Mouse (Mus musculus) midbrain, embryonic 15.5 days (tissue): ENCODE data around the gene Npr1. TPM values are rescaled to one million over a fixed set of nuclear protein-coding genes. Genes with fewer than 3 reads are reported as not detected.

Experiments used
- ATAC-seq: fragments of 200-750 bp; cut with Nextera tagmentation; replicated peaks from 2 replicates; pipeline ENCODE4 v1.8.0; 2017; ENCODE audit warnings: moderate TSS enrichment
- H3K27ac ChIP-seq: fragments of 300-500 bp; sonication (generic); 2 replicates; pipeline ENCODE4 v1.5.1; 2015; ENCODE audit warnings: mild to moderate bottlenecking, inconsistent platforms
- H3K27me3 ChIP-seq: fragments of 300-500 bp; sonication (generic); replicated peaks from 2 replicates; pipeline ENCODE4 v1.6.1; 2015; ENCODE audit warnings: inconsistent platforms
- H3K36me3 ChIP-seq: fragments of 300-500 bp; sonication (generic); replicated peaks from 2 replicates; pipeline ENCODE4 v1.6.1; 2015; ENCODE audit warnings: inconsistent platforms
- H3K4me1 ChIP-seq: fragments of 300-500 bp; sonication (generic); 2 replicates; pipeline ENCODE4 v1.6.1; 2015; ENCODE audit warnings: inconsistent platforms
- H3K4me2 ChIP-seq: fragments of 300-500 bp; sonication (generic); 2 replicates; pipeline ENCODE4 v1.6.1; 2015; ENCODE audit warnings: inconsistent platforms, mild to moderate bottlenecking, moderate library complexity
- H3K4me3 ChIP-seq: fragments of 300-500 bp; sonication (generic); 2 replicates; pipeline ENCODE4 v1.5.1; 2015; ENCODE audit warnings: mild to moderate bottlenecking, inconsistent platforms
- H3K9ac ChIP-seq: fragments of 300-500 bp; sonication (generic); 2 replicates; pipeline ENCODE4 v1.6.1; 2015; ENCODE audit warnings: mild to moderate bottlenecking, inconsistent platforms
- H3K9me3 ChIP-seq: fragments of 300-500 bp; sonication (generic); 2 replicates; pipeline ENCODE4 v1.6.1; 2016; ENCODE audit warnings: inconsistent platforms
- WGBS: fragments of 180-500 bp; shearing (Covaris S2); methylation state at CpG from one replicate; pipeline ENCODE4 v1.1.7; 2015; ENCODE audit warnings: mixed read lengths; 5-methylcytosine and 5-hydroxymethylcytosine counted together
- polyA plus RNA-seq: library from polyadenylated mRNA; unstranded; fragments of >200 nt; fragmentation: Nextera tagmentation; extraction: Ambion mirVana; gene quantifications from 2 replicates; pipeline ENCODE4 v1.2.1, GENCODE M21; 2015

Npr1 gene
- polyA plus RNA-seq, 1 experiment from 2014 or later = 2.7 TPM

GRCm38 (mm10) chr3:90447123-90447494 lies 18.6 kb downstream of the Npr1 start:
- H3K27me3 ChIP-seq = no peaks in the 10 kb centered on the region
- H3K4me3 ChIP-seq = peak overlapping the region; percentile 28
- H3K4me1 ChIP-seq = peaks cover 16% of the 10 kb centered on the region
- ATAC-seq = peak; percentile 46
- WGBS = 33% methylated on average over 7 of the region's 7 CpGs
- peak overlapping the region; percentile 81 for H3K27ac ChIP-seq
- no peaks in the 10 kb centered on the region for H3K9me3 ChIP-seq
- no peaks in the 10 kb centered on the region for H3K36me3 ChIP-seq
- no peak overlapping the region for H3K9ac ChIP-seq
- H3K4me2 ChIP-seq = peak overlapping the region; percentile 49

DNA sequence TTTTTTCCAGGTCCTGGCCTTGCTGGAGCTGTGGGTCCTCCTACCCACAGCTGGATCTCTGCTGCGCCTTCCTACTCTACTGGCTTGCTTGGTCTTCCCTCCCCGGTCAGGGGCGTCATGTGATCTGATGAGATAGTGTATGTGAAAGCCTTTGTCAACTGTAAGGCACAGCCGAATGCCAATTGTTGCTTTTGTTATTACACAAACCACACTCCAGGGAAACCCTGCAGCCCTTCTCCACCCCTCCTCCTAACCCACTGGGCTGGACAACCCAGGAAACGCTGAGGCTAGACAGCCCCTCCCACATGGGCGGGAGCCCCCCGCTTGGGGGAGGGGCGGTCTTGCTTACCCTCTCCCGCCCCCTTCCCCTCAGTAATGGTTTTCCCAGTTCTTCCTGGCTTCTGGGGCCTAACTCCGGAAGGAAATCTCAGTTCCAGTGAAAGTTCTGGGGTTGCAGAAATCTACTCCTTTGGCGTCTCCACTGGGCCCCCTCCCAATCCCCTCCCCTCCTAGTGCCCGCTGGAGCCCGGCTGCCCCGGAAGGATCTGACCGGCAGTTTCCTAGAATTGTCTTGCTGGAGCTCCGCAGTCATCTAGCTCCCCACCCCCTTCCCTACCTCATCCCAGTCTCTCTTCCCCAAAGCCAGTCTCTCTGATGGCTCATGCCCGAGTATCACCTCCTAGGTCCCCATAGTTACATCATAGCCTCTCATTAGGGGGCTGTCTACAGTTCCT lies 19.1 kb downstream of the Npr1 start:
- under 1% methylated on average over 17 of the region's 17 CpGs for WGBS
- H3K27me3 ChIP-seq = no peaks in the 10 kb centered on the region
- peak overlapping the region; percentile 31; the same call in 1 of the 2 replicates for H3K9ac ChIP-seq
- H3K4me3 ChIP-seq = peak overlapping the region; percentile 28
- peak; percentile 93 for ATAC-seq
- no peaks in the 10 kb centered on the region for H3K9me3 ChIP-seq
- peaks cover 16% of the 10 kb centered on the region for H3K4me1 ChIP-seq
- H3K27ac ChIP-seq = peak overlapping the region; percentile 81
- H3K4me2 ChIP-seq = peak overlapping the region; percentile 49
- H3K36me3 ChIP-seq = no peaks in the 10 kb centered on the region

GRCm38 (mm10) chr3:90445417-90446200 lies 20.1 kb downstream of the Npr1 start:
- 67% methylated on average over 11 of the region's 11 CpGs for WGBS
- Histone ChIP-seq H3K27ac (peak overlapping the region; percentile 81), H3K9me3 (no peaks in the 10 kb centered on the region), H3K27me3 (no peaks in the 10 kb centered on the region), H3K4me3 (no peak overlapping the region), H3K9ac (no peak overlapping the region), H3K4me2 (peak overlapping the region; percentile 49), H3K36me3 (no peaks in the 10 kb centered on the region), H3K4me1 (peaks cover 16% of the 10 kb centered on the region)
- no peak for ATAC-seq

GRCm38 (mm10) chr3:90443977-90444376 lies 21.7 kb downstream of the Npr1 start:
- Histone ChIP-seq H3K9me3 (no peaks in the 10 kb centered on the region), H3K4me3 (no peak overlapping the region), H3K27me3 (no peaks in the 10 kb centered on the region), H3K27ac (no peak overlapping the region), H3K4me1 (peaks cover 16% of the 10 kb centered on the region), H3K36me3 (no peaks in the 10 kb centered on the region), H3K4me2 (no peak overlapping the region), H3K9ac (no peak overlapping the region)
- 90% methylated on average over 3 of the region's 3 CpGs for WGBS
- no peak for ATAC-seq

- ATAC-seq = no peak
- Histone ChIP-seq H3K4me1 (peaks cover 3% of the 10 kb centered on the region; the same call in 1 of the 2 replicates), H3K9me3 (no peaks in the 10 kb centered on the region), H3K9ac (no peak overlapping the region), H3K27me3 (no peaks in the 10 kb centered on the region), H3K36me3 (no peaks in the 10 kb centered on the region), H3K27ac (no peak overlapping the region), H3K4me2 (no peak overlapping the region), H3K4me3 (no peak overlapping the region)
- 87% methylated on average over 2 of the region's 2 CpGs for WGBS
These were observed 24.9 kb downstream of the Npr1 start for GRCm38 (mm10) chr3:90440756-90441155.

DNA sequence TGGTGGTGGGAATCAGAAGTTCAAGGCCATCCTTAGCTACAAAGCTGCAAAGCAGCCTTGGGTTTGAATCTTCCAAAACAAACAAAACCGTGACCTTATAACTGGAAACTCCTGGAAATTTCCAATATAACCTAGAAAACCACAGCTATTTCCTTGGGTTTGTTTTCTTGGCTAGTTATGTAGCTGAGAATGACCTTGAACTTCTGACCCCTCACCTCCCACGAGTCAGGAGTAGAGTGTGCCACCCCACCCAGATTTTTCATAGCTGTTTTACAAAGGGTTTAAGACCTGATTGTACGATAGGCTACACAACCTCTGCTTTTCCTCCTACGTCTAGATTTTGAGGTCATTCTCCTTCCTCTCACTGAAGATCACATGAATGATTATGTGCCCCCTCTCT lies 28.5 kb downstream of the Npr1 start:
- Histone ChIP-seq H3K27me3 (no peaks in the 10 kb centered on the region), H3K4me1 (peaks cover 13% of the 10 kb centered on the region), H3K4me3 (no peak overlapping the region), H3K9me3 (no peaks in the 10 kb centered on the region), H3K9ac (no peak overlapping the region), H3K27ac (no peak overlapping the region), H3K4me2 (no peak overlapping the region), H3K36me3 (no peaks in the 10 kb centered on the region)
- ATAC-seq = no peak
- 81% methylated on average over 4 of the region's 4 CpGs for WGBS

DNA sequence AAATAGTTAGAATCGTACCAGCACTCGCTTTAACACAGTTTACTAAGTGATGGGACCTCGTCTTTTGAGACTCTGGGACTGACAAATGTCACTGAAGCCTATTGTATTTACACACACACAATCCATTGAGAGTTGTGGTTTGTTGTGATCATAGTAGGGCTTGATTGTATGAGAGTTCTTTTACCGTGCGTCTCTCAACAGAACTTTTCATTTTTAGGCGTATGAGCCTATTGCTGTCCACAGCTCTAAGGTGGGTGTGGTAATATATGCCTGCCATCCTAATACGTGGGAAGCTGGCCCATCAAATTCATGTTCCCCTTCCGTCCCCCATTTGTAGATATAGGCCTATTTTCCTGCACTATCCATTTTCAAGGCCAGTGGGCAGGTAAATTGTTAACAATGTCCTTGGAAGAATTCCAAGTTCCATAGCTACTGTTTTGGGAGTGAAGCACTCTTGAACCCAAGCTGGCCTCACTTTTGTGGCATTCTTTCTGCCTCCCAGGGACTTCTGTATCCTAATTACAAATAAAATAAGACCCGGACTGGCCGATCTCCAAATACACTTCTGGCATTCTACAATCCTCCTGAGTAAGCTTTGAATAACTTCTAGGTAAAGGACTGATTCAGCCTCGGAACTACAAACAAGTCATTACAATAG lies 31.5 kb downstream of the Npr1 start:
- Histone ChIP-seq H3K4me1 (peaks cover 34% of the 10 kb centered on the region), H3K9ac (peak overlapping the region; percentile 32), H3K27me3 (no peaks in the 10 kb centered on the region), H3K9me3 (no peaks in the 10 kb centered on the region), H3K27ac (peak overlapping the region; percentile 75), H3K36me3 (no peaks in the 10 kb centered on the region), H3K4me2 (peak overlapping the region; percentile 65), H3K4me3 (peak overlapping the region; percentile 82)
- no peak for ATAC-seq
- 51% methylated on average over 11 of the region's 11 CpGs for WGBS

GRCm38 (mm10) chr3:90433381-90434020 lies 32.2 kb downstream of the Npr1 start, which contains the start of gene Ints3:
TSS of gene Ints3 (minus strand) at chr3:90433622.
- H3K27me3 ChIP-seq = no peaks in the 10 kb centered on the region
- peak within 1 kb of the TSS; percentile 83 for H3K9ac ChIP-seq
- H3K4me1 ChIP-seq = peaks cover 34% of the 10 kb centered on the region
- 1% methylated on average over 52 of the region's 52 CpGs for WGBS
- no peaks in the 10 kb centered on the region for H3K9me3 ChIP-seq
- peak within 1 kb of the TSS; percentile 82 for H3K4me3 ChIP-seq
- H3K4me2 ChIP-seq = peak within 1 kb of the TSS; percentile 99
- H3K36me3 ChIP-seq = no peaks in the 10 kb centered on the region
- ATAC-seq = peak; percentile 99
- peak within 1 kb of the TSS; percentile 92 for H3K27ac ChIP-seq

- Histone ChIP-seq H3K4me3 (peak overlapping the region; percentile 82), H3K4me2 (peak overlapping the region; percentile 99), H3K27ac (peak overlapping the region; percentile 92), H3K36me3 (no peaks in the 10 kb centered on the region), H3K9ac (peak overlapping the region; percentile 83), H3K4me1 (peaks cover 34% of the 10 kb centered on the region), H3K9me3 (no peaks in the 10 kb centered on the region), H3K27me3 (no peaks in the 10 kb centered on the region)
- WGBS = 0% methylated on average over 12 of the region's 12 CpGs
- ATAC-seq = peak; percentile 60
These were observed 32.9 kb downstream of the Npr1 start for GRCm38 (mm10) chr3:90432811-90433219.

DNA sequence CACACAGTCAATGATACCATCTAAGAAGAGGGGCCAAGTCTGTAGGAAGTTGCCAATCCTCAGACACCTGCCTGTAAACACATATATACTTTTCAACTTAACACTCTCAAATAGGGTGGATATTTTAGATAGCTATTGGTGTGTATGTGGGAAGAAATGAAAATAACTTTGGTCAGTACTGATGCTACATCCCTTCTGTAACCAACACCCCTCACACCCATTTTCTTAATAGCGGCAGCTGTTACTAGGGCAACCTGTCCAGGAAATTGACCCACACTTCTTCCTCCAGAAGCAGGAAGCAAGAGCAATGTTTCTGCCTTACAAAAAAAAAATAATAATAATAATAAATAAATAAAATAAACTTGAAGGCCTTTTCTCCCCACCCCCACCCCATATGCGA lies 33.3 kb downstream of the Npr1 start:
- no peak for ATAC-seq
- 24% methylated on average over 2 of the region's 2 CpGs for WGBS
- Histone ChIP-seq H3K27me3 (no peaks in the 10 kb centered on the region), H3K9me3 (no peaks in the 10 kb centered on the region), H3K4me1 (peaks cover 34% of the 10 kb centered on the region), H3K27ac (no peak overlapping the region), H3K4me2 (peak overlapping the region; percentile 99), H3K9ac (peak overlapping the region; percentile 83), H3K4me3 (peak overlapping the region; percentile 82), H3K36me3 (no peaks in the 10 kb centered on the region)

DNA sequence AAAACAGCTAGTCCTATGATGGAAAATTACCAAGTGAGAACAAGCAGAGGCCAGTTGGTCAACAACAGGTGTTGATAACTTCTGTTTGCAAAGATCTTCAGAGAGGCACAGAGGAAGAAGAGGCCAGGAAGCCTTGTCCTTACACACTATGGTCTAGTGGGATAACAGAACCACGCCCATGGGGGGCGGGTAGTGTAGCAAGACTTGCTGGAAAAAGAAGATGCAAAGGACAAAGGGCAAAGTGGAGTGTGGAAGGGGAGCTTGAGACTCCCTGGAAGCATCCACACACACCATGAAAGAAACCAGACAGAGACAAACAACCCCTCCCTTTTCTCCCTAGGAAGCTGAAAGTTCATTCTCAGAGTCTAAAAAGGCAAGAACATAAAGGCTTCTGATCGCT lies 36.1 kb downstream of the Npr1 start:
- no peak overlapping the region for H3K27ac ChIP-seq
- no peaks in the 10 kb centered on the region for H3K9me3 ChIP-seq
- H3K4me1 ChIP-seq = peaks cover 34% of the 10 kb centered on the region
- 0 out of 2 replicates have a peak, but pooled peaks cover 10% of the 10 kb centered on the region for H3K36me3 ChIP-seq
- no peak overlapping the region for H3K9ac ChIP-seq
- 89% methylated on average over 3 of the region's 3 CpGs for WGBS
- H3K4me2 ChIP-seq = no peak overlapping the region
- H3K27me3 ChIP-seq = no peaks in the 10 kb centered on the region
- no peak overlapping the region for H3K4me3 ChIP-seq
- no peak for ATAC-seq

DNA sequence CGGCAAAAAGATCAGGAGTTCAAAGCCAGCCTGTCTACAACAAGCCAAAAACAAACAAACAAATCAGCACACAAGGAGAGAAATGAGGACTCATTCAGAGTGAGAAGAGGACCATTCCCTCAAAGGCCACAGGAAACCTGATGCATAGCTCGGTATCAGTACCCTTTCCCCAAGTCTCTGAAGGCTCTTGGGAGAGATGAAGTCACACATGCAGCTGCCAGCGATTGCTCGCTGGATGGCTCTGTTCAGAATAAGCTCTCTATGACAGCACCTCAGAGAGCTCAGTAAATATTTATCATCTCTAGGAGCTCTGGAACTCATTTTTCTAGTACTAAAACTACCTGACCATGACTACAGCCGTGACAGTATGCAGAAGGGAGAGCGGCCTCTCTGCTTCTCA lies 37.5 kb downstream of the Npr1 start:
- Histone ChIP-seq H3K4me3 (no peak overlapping the region), H3K27ac (no peak overlapping the region), H3K9ac (no peak overlapping the region), H3K4me1 (peaks cover 28% of the 10 kb centered on the region), H3K36me3 (peaks cover 20% of the 10 kb centered on the region; the same call in 1 of the 2 replicates), H3K27me3 (no peaks in the 10 kb centered on the region), H3K9me3 (no peaks in the 10 kb centered on the region), H3K4me2 (no peak overlapping the region)
- no peak for ATAC-seq
- 89% methylated on average over 6 of the region's 6 CpGs for WGBS
